Mouse (Mus musculus): ENCODE measurements around the gene Armc2. TPM values are rescaled to one million over a fixed set of nuclear protein-coding genes. Genes with fewer than 3 reads are reported as not detected.
A peak's percentile ranks its signal among the peaks of the same experiment; 100 is the strongest.

Armc2 gene
- polyA plus RNA-seq, 2 experiments: 3.6 to 4.8 TPM

- H3K4me1 ChIP-seq (ENCODE audit: control insufficient read depth, insufficient read depth, low read length): peaks cover 14% of the 10 kb centered on the region
- H3K4me2 ChIP-seq (replicated peaks; ENCODE audit: low read depth, low read length, severe bottlenecking): no peak overlapping the region
- no peak overlapping the region for H3K4me3 ChIP-seq (replicated peaks; ENCODE audit: low read length)
- no peaks in the 10 kb centered on the region for H3K9me3 ChIP-seq (ENCODE audit: control insufficient read depth, low read length)
- no peak overlapping the region for H3K27ac ChIP-seq (replicated peaks; ENCODE audit: low read depth, low read length)
- no peaks in the 10 kb centered on the region for H3K27me3 ChIP-seq (ENCODE audit: control insufficient read depth, insufficient read depth, low read length)
- WGBS: 69% methylated on average over 4 of the region's 4 CpGs
- no peak for DNase-seq (ENCODE audit: low spot score)
- no peak for ATAC-seq (ENCODE audit: low FRiP score, low read depth)
- TF ChIP-seq POLR2A (IDR thresholded peaks at IDR 0.05; ENCODE audit: borderline replicate concordance, extremely low read depth, insufficient read depth, insufficient read length): no peak
- no peak overlapping the region for H3K9ac ChIP-seq (ENCODE audit: low read depth, low read length, severe bottlenecking)
- H3K36me3 ChIP-seq (ENCODE audit: control insufficient read depth, insufficient read depth, low read length): no peaks in the 10 kb centered on the region
These were observed 81.1 kb downstream of the Armc2 start for GRCm38 (mm10) chr10:41937176-41937575.

- Histone ChIP-seq H3K27ac (replicated peaks; ENCODE audit: low read depth, low read length) (no peak overlapping the region), H3K36me3 (ENCODE audit: control insufficient read depth, insufficient read depth, low read length) (no peaks in the 10 kb centered on the region), H3K9ac (ENCODE audit: low read depth, low read length, severe bottlenecking) (no peak overlapping the region), H3K4me2 (replicated peaks; ENCODE audit: low read depth, low read length, severe bottlenecking) (no peak overlapping the region), H3K27me3 (ENCODE audit: control insufficient read depth, insufficient read depth, low read length) (no peaks in the 10 kb centered on the region), H3K9me3 (ENCODE audit: control insufficient read depth, low read length) (no peaks in the 10 kb centered on the region), H3K4me1 (ENCODE audit: control insufficient read depth, insufficient read depth, low read length) (peaks cover 14% of the 10 kb centered on the region), H3K4me3 (replicated peaks; ENCODE audit: low read length) (no peak overlapping the region)
- TF ChIP-seq POLR2A (IDR thresholded peaks at IDR 0.05; ENCODE audit: borderline replicate concordance, extremely low read depth, insufficient read depth, insufficient read length): no peak
- WGBS: 48% methylated on average over 4 of the region's 4 CpGs
- DNase-seq (ENCODE audit: low spot score): no peak
- ATAC-seq (ENCODE audit: low FRiP score, low read depth): no peak
These were observed 82.1 kb downstream of the Armc2 start for GRCm38 (mm10) chr10:41936100-41936499.

- DNase-seq (ENCODE audit: low spot score): no peak
- no peak overlapping the region for H3K9ac ChIP-seq (ENCODE audit: low read depth, low read length, severe bottlenecking)
- peaks cover 14% of the 10 kb centered on the region for H3K4me1 ChIP-seq (ENCODE audit: control insufficient read depth, insufficient read depth, low read length)
- H3K36me3 ChIP-seq (ENCODE audit: control insufficient read depth, insufficient read depth, low read length): no peaks in the 10 kb centered on the region
- TF ChIP-seq POLR2A (IDR thresholded peaks at IDR 0.05; ENCODE audit: borderline replicate concordance, extremely low read depth, insufficient read depth, insufficient read length): no peak
- H3K4me3 ChIP-seq (replicated peaks; ENCODE audit: low read length): no peak overlapping the region
- no peaks in the 10 kb centered on the region for H3K9me3 ChIP-seq (ENCODE audit: control insufficient read depth, low read length)
- no peaks in the 10 kb centered on the region for H3K27me3 ChIP-seq (ENCODE audit: control insufficient read depth, insufficient read depth, low read length)
- no peak for ATAC-seq (ENCODE audit: low FRiP score, low read depth)
- H3K27ac ChIP-seq (replicated peaks; ENCODE audit: low read depth, low read length): 0 out of 2 replicates have a peak overlapping the region, but pooled peaks have one; percentile 21
- no peak overlapping the region for H3K4me2 ChIP-seq (replicated peaks; ENCODE audit: low read depth, low read length, severe bottlenecking)
These were observed 82.8 kb downstream of the Armc2 start for GRCm38 (mm10) chr10:41935476-41935829.

GRCm38 (mm10) chr10:41934633-41935475, 83.4 kb downstream of the Armc2 start:
- ATAC-seq (ENCODE audit: low FRiP score, low read depth) (peak; percentile 62; the same call in 1 of the 2 replicates), DNase-seq (ENCODE audit: low spot score) (peak; percentile 61)
- H3K4me1 ChIP-seq (ENCODE audit: control insufficient read depth, insufficient read depth, low read length): peaks cover 14% of the 10 kb centered on the region
- 30% methylated on average over 21 of the region's 21 CpGs for WGBS
- H3K36me3 ChIP-seq (ENCODE audit: control insufficient read depth, insufficient read depth, low read length): no peaks in the 10 kb centered on the region
- H3K27me3 ChIP-seq (ENCODE audit: control insufficient read depth, insufficient read depth, low read length): no peaks in the 10 kb centered on the region
- no peaks in the 10 kb centered on the region for H3K9me3 ChIP-seq (ENCODE audit: control insufficient read depth, low read length)
- peak overlapping the region; percentile 21; the same call in 1 of the 2 replicates for H3K27ac ChIP-seq (replicated peaks; ENCODE audit: low read depth, low read length)
- H3K4me3 ChIP-seq (replicated peaks; ENCODE audit: low read length): no peak overlapping the region
- peak overlapping the region; percentile 36 for H3K4me2 ChIP-seq (replicated peaks; ENCODE audit: low read depth, low read length, severe bottlenecking)
- TF ChIP-seq POLR2A (IDR thresholded peaks at IDR 0.05; ENCODE audit: borderline replicate concordance, extremely low read depth, insufficient read depth, insufficient read length): no peak
- no peak overlapping the region for H3K9ac ChIP-seq (ENCODE audit: low read depth, low read length, severe bottlenecking)

- H3K4me2 ChIP-seq (replicated peaks; ENCODE audit: low read depth, low read length, severe bottlenecking): no peak overlapping the region
- H3K4me3 ChIP-seq (replicated peaks; ENCODE audit: low read length): no peak overlapping the region
- 63% methylated on average over 6 of the region's 6 CpGs for WGBS
- H3K4me1 ChIP-seq (ENCODE audit: control insufficient read depth, insufficient read depth, low read length): peaks cover 14% of the 10 kb centered on the region
- no peaks in the 10 kb centered on the region for H3K27me3 ChIP-seq (ENCODE audit: control insufficient read depth, insufficient read depth, low read length)
- no peak overlapping the region for H3K27ac ChIP-seq (replicated peaks; ENCODE audit: low read depth, low read length)
- H3K9ac ChIP-seq (ENCODE audit: low read depth, low read length, severe bottlenecking): no peak overlapping the region
- H3K36me3 ChIP-seq (ENCODE audit: control insufficient read depth, insufficient read depth, low read length): no peaks in the 10 kb centered on the region
- DNase-seq (ENCODE audit: low spot score) (no peak), ATAC-seq (ENCODE audit: low FRiP score, low read depth) (no peak)
- no peak for TF ChIP-seq POLR2A (IDR thresholded peaks at IDR 0.05; ENCODE audit: borderline replicate concordance, extremely low read depth, insufficient read depth, insufficient read length)
- no peaks in the 10 kb centered on the region for H3K9me3 ChIP-seq (ENCODE audit: control insufficient read depth, low read length)
These were observed 84.7 kb downstream of the Armc2 start for GRCm38 (mm10) chr10:41933536-41933935.
